Mouse (Mus musculus): ENCODE results near the gene Adgrg5. TPM values are rescaled to one million over a fixed set of nuclear protein-coding genes. Genes with fewer than 3 reads are reported as not detected.

The Adgrg5 gene
- total RNA-seq, 2 experiments from 2014 or later = 0.07 to 0.09 TPM

GRCm38 (mm10) chr8:94917851-94918495 is 5.5 kb upstream of the Adgrg5 start, which contains the start of gene Ccdc102a:
TSS of gene Ccdc102a (minus strand) at chr8:94918098.
- peak; percentile 77 for DNase-seq

- DNase-seq = no peak
Measured at GRCm38 (mm10) chr8:94919256-94919655, 4.2 kb upstream of the Adgrg5 start.

GRCm38 (mm10) chr8:94922176-94922575 is 1.3 kb upstream of the Adgrg5 start:
- DNase-seq = no peak

GRCm38 (mm10) chr8:94922602-94923001 is 892 bp upstream of the Adgrg5 start:
- DNase-seq = no peak

- no peak for DNase-seq
Measured at GRCm38 (mm10) chr8:94928227-94928626, 4.7 kb downstream of the Adgrg5 start.

GRCm38 (mm10) chr8:94933918-94934317 is 10.4 kb downstream of the Adgrg5 start:
- DNase-seq = no peak

- DNase-seq = no peak
Measured at GRCm38 (mm10) chr8:94935172-94935571, 11.7 kb downstream of the Adgrg5 start.

- DNase-seq = peak; percentile 66
Measured at GRCm38 (mm10) chr8:94942566-94942965, 19.1 kb downstream of the Adgrg5 start.

GRCm38 (mm10) chr8:94945185-94945584 is 21.7 kb downstream of the Adgrg5 start:
- no peak for DNase-seq

GRCm38 (mm10) chr8:94948421-94948820 is 24.9 kb downstream of the Adgrg5 start:
- DNase-seq = no peak

- DNase-seq = no peak
Measured at GRCm38 (mm10) chr8:94949010-94949409, 25.5 kb downstream of the Adgrg5 start.

GRCm38 (mm10) chr8:94950046-94950445 is 26.6 kb downstream of the Adgrg5 start:
- DNase-seq = peak; percentile 64

- no peak for DNase-seq
Measured at GRCm38 (mm10) chr8:94950458-94950857, 27.0 kb downstream of the Adgrg5 start.

GRCm38 (mm10) chr8:94952086-94952485 is 28.6 kb downstream of the Adgrg5 start:
- DNase-seq = no peak

- no peak for DNase-seq
Measured at GRCm38 (mm10) chr8:94953624-94954367, 30.3 kb downstream of the Adgrg5 start.

- no peak for DNase-seq
Measured at GRCm38 (mm10) chr8:94954368-94954737, 30.9 kb downstream of the Adgrg5 start.

GRCm38 (mm10) chr8:94954921-94955758 is 31.6 kb downstream of the Adgrg5 start:
- DNase-seq = peak; percentile 27

- DNase-seq = no peak
Measured at GRCm38 (mm10) chr8:94956078-94956574, 32.6 kb downstream of the Adgrg5 start.

- no peak for DNase-seq
Measured at GRCm38 (mm10) chr8:94962201-94962600, 38.7 kb downstream of the Adgrg5 start.

- no peak for DNase-seq
Measured at GRCm38 (mm10) chr8:94964828-94965227, 41.3 kb downstream of the Adgrg5 start.

- peak; percentile 27 for DNase-seq
Measured at GRCm38 (mm10) chr8:94966578-94966977, 43.1 kb downstream of the Adgrg5 start.

- DNase-seq = no peak
Measured at GRCm38 (mm10) chr8:94967071-94967470, 43.6 kb downstream of the Adgrg5 start.

GRCm38 (mm10) chr8:94967554-94967953 is 44.1 kb downstream of the Adgrg5 start:
- DNase-seq = no peak

Data from gastrocnemius, postnatal 10 days (tissue).